Mouse (Mus musculus): ENCODE results near the gene Mettl24.

- TF ChIP-seq POLR2A (IDR thresholded peaks at IDR 0.05; ENCODE audit: control insufficient read depth in 1 of 2, insufficient read depth in 1 of 2, low read depth in 1 of 2, low read length in 2 of 2, poor library complexity in 1 of 2) = no peak
- TF ChIP-seq TBP (IDR thresholded peaks at IDR 0.05; ENCODE audit: low read depth, low read length) = no peak
- TF ChIP-seq ZNF384 (IDR thresholded peaks at IDR 0.05; ENCODE audit: low read depth, low read length) = no peak
- TF ChIP-seq ETS1 (IDR thresholded peaks at IDR 0.05; ENCODE audit: low read depth, low read length) = no peak
- no peak for TF ChIP-seq RAD21 (IDR thresholded peaks at IDR 0.05; ENCODE audit: low read depth, low read length)
- TF ChIP-seq MYB (IDR thresholded peaks at IDR 0.05; ENCODE audit: low read depth, low read length) = no peak
- no peak for TF ChIP-seq ZKSCAN1 (IDR thresholded peaks at IDR 0.05; ENCODE audit: low read depth, low read length)
- TF ChIP-seq HCFC1 (IDR thresholded peaks at IDR 0.05; ENCODE audit: low read depth, low read length) = no peak
- no peak for TF ChIP-seq EP300 (IDR thresholded peaks at IDR 0.05; ENCODE audit: low read depth in 1 of 2, low read length in 2 of 2)
- no peak for TF ChIP-seq CTCF (IDR thresholded peaks at IDR 0.05 in 2 of 3, conservative IDR thresholded peaks at IDR 0.05 in 1 of 3; ENCODE audit: control insufficient read depth in 1 of 3, insufficient read depth in 1 of 3, low read depth in 2 of 3, low read length in 3 of 3, poor library complexity in 1 of 3, severe bottlenecking in 1 of 3)
These were observed 37.7 kb upstream of the Mettl24 start for GRCm38 (mm10) chr10:40645346-40645745.

All from MEL (cell line).